Mouse (Mus musculus) forebrain, embryonic 13.5 days (tissue): ENCODE measurements around the gene C1galt1c1. TPM values are rescaled to one million over a fixed set of nuclear protein-coding genes. Genes with fewer than 3 reads are reported as not detected.
A peak's percentile ranks its signal among the peaks of the same experiment; 100 is the strongest.

ENCODE experiments used
- ATAC-seq: fragments of 200-750 bp; cut with Nextera tagmentation; 2 replicates; pipeline ENCODE4 v1.8.0; 2017
- H3K27ac ChIP-seq: fragments of 300-500 bp; sonication (generic); 2 replicates; pipeline ENCODE4 v1.5.1; 2015; ENCODE audit warnings: inconsistent platforms, mild to moderate bottlenecking, moderate library complexity
- H3K27me3 ChIP-seq: fragments of 300-500 bp; sonication (generic); 2 replicates; pipeline ENCODE4 v1.6.1; 2015; ENCODE audit warnings: mild to moderate bottlenecking, inconsistent platforms
- H3K36me3 ChIP-seq: fragments of 300-500 bp; sonication (generic); 2 replicates; pipeline ENCODE4 v1.6.1; 2015; ENCODE audit warnings: mild to moderate bottlenecking, inconsistent platforms; ENCODE audit not compliant: poor library complexity, severe bottlenecking
- H3K4me1 ChIP-seq: fragments of 300-500 bp; sonication (generic); 2 replicates; pipeline ENCODE4 v1.6.1; 2015; ENCODE audit warnings: inconsistent platforms
- H3K4me2 ChIP-seq: fragments of 300-500 bp; sonication (generic); 2 replicates; pipeline ENCODE4 v1.6.1; 2015; ENCODE audit warnings: inconsistent platforms, mild to moderate bottlenecking, moderate library complexity
- H3K4me3 ChIP-seq: fragments of 300-500 bp; sonication (generic); 2 replicates; pipeline ENCODE4 v1.5.1; 2015; ENCODE audit warnings: mild to moderate bottlenecking, inconsistent platforms
- H3K9ac ChIP-seq: fragments of 300-500 bp; sonication (generic); 2 replicates; pipeline ENCODE4 v1.6.1; 2015; ENCODE audit warnings: mild to moderate bottlenecking, inconsistent platforms
- H3K9me3 ChIP-seq: fragments of 300-500 bp; sonication (generic); replicated peaks from 2 replicates; pipeline ENCODE4 v1.6.1; 2016; ENCODE audit warnings: inconsistent platforms
- WGBS: fragments of 180-500 bp; shearing (Covaris S2); methylation state at CpG from one replicate; pipeline ENCODE4 v1.1.7; 2015; 5-methylcytosine and 5-hydroxymethylcytosine counted together
- polyA plus RNA-seq: library from polyadenylated mRNA; unstranded; fragments of >200 nt; fragmentation: Nextera tagmentation; extraction: Ambion mirVana; gene quantifications from 2 replicates; pipeline ENCODE4 v1.2.1, GENCODE M21; 2015

The C1galt1c1 gene
- 24.0 and 25.3 TPM in 2 replicates for polyA plus RNA-seq

GRCm38 (mm10) chrX:38634801-38635637 is at the start of gene C1galt1c1:
Gene C1galt1c1 (minus strand): TSS chrX:38635087.
- peaks cover 7% of the 10 kb centered on the region; the same call in 1 of the 2 replicates for H3K4me1 ChIP-seq
- peak; percentile 100 for ATAC-seq

GRCm38 (mm10) chrX:38681972-38682371 is 47.1 kb upstream of the C1galt1c1 start:
- H3K9me3 ChIP-seq: no peaks in the 10 kb centered on the region
- H3K9ac ChIP-seq: no peak overlapping the region
- ATAC-seq: no peak
- WGBS: 48% methylated on average over 2 of the region's 2 CpGs
- no peaks in the 10 kb centered on the region for H3K36me3 ChIP-seq
- no peaks in the 10 kb centered on the region for H3K4me1 ChIP-seq
- no peak overlapping the region for H3K27ac ChIP-seq
- no peak overlapping the region for H3K4me2 ChIP-seq
- H3K4me3 ChIP-seq: no peak overlapping the region
- H3K27me3 ChIP-seq: no peaks in the 10 kb centered on the region

More at GRCm38 (mm10) chrX:38634801-38635637, at the start of gene C1galt1c1:
- peak within 1 kb of the TSS; percentile 51 for H3K4me2 ChIP-seq
- 19% methylated on average over 27 of the region's 43 CpGs for WGBS
- no peaks in the 10 kb centered on the region for H3K9me3 ChIP-seq
- H3K27ac ChIP-seq: peak within 1 kb of the TSS; percentile 84
- no peaks in the 10 kb centered on the region for H3K36me3 ChIP-seq
- peak within 1 kb of the TSS; percentile 65 for H3K9ac ChIP-seq
- H3K27me3 ChIP-seq: no peaks in the 10 kb centered on the region
- H3K4me3 ChIP-seq: peak within 1 kb of the TSS; percentile 48

GRCm38 (mm10) chrX:38669111-38669903 is 34.4 kb upstream of the C1galt1c1 start:
- no peak overlapping the region for H3K4me3 ChIP-seq
- no peaks in the 10 kb centered on the region for H3K27me3 ChIP-seq
- no peaks in the 10 kb centered on the region for H3K36me3 ChIP-seq
- H3K4me1 ChIP-seq: no peaks in the 10 kb centered on the region
- 86% methylated on average over 6 of the region's 6 CpGs for WGBS
- H3K9me3 ChIP-seq: no peaks in the 10 kb centered on the region
- no peak for ATAC-seq
- no peak overlapping the region for H3K4me2 ChIP-seq
- H3K27ac ChIP-seq: no peak overlapping the region
- no peak overlapping the region for H3K9ac ChIP-seq

- no peak for ATAC-seq
- no peak overlapping the region for H3K9ac ChIP-seq
- H3K4me2 ChIP-seq: no peak overlapping the region
- 68% methylated on average over 4 of the region's 4 CpGs for WGBS
- H3K4me1 ChIP-seq: no peaks in the 10 kb centered on the region
- H3K27ac ChIP-seq: no peak overlapping the region
- H3K36me3 ChIP-seq: no peaks in the 10 kb centered on the region
- H3K4me3 ChIP-seq: no peak overlapping the region
- no peaks in the 10 kb centered on the region for H3K27me3 ChIP-seq
- no peaks in the 10 kb centered on the region for H3K9me3 ChIP-seq
Measured at GRCm38 (mm10) chrX:38656206-38656883, 21.5 kb upstream of the C1galt1c1 start.

- ATAC-seq: no peak
- H3K9ac ChIP-seq: no peak overlapping the region
- no peaks in the 10 kb centered on the region for H3K36me3 ChIP-seq
- H3K4me3 ChIP-seq: no peak overlapping the region
- H3K4me2 ChIP-seq: no peak overlapping the region
- H3K4me1 ChIP-seq: no peaks in the 10 kb centered on the region
- WGBS: 86% methylated on average over 5 of the region's 5 CpGs
- no peak overlapping the region for H3K27ac ChIP-seq
- H3K9me3 ChIP-seq: no peaks in the 10 kb centered on the region
- H3K27me3 ChIP-seq: no peaks in the 10 kb centered on the region
Measured at GRCm38 (mm10) chrX:38654681-38655080, 19.8 kb upstream of the C1galt1c1 start.

GRCm38 (mm10) chrX:38653181-38653580 is 18.3 kb upstream of the C1galt1c1 start:
- Histone ChIP-seq H3K9ac (no peak overlapping the region), H3K4me2 (no peak overlapping the region), H3K4me1 (no peaks in the 10 kb centered on the region), H3K9me3 (no peaks in the 10 kb centered on the region), H3K27ac (no peak overlapping the region), H3K27me3 (no peaks in the 10 kb centered on the region), H3K36me3 (no peaks in the 10 kb centered on the region), H3K4me3 (no peak overlapping the region)
- no peak for ATAC-seq
- WGBS: 64% methylated on average over 1 of the region's 1 CpGs

- Histone ChIP-seq H3K9ac (no peak overlapping the region), H3K9me3 (no peaks in the 10 kb centered on the region), H3K4me2 (no peak overlapping the region), H3K27me3 (no peaks in the 10 kb centered on the region), H3K36me3 (no peaks in the 10 kb centered on the region), H3K27ac (no peak overlapping the region), H3K4me1 (no peaks in the 10 kb centered on the region), H3K4me3 (no peak overlapping the region)
- no peak for ATAC-seq
- 31% methylated on average over 6 of the region's 7 CpGs for WGBS
Measured at GRCm38 (mm10) chrX:38651167-38651566, 16.3 kb upstream of the C1galt1c1 start.

GRCm38 (mm10) chrX:38650404-38651039 is 15.6 kb upstream of the C1galt1c1 start:
- no peaks in the 10 kb centered on the region for H3K9me3 ChIP-seq
- 68% methylated on average over 9 of the region's 9 CpGs for WGBS
- ATAC-seq: no peak
- no peak overlapping the region for H3K4me2 ChIP-seq
- no peak overlapping the region for H3K9ac ChIP-seq
- H3K36me3 ChIP-seq: no peaks in the 10 kb centered on the region
- H3K4me1 ChIP-seq: no peaks in the 10 kb centered on the region
- no peak overlapping the region for H3K4me3 ChIP-seq
- no peak overlapping the region for H3K27ac ChIP-seq
- no peaks in the 10 kb centered on the region for H3K27me3 ChIP-seq

GRCm38 (mm10) chrX:38642183-38642582 is 7.3 kb upstream of the C1galt1c1 start:
- Histone ChIP-seq H3K4me3 (no peak overlapping the region), H3K27ac (no peak overlapping the region), H3K36me3 (no peaks in the 10 kb centered on the region), H3K4me2 (no peak overlapping the region), H3K27me3 (no peaks in the 10 kb centered on the region), H3K4me1 (no peaks in the 10 kb centered on the region), H3K9ac (no peak overlapping the region), H3K9me3 (no peaks in the 10 kb centered on the region)
- ATAC-seq: no peak
- WGBS: 80% methylated on average over 4 of the region's 4 CpGs

- Histone ChIP-seq H3K9me3 (no peaks in the 10 kb centered on the region), H3K9ac (no peak overlapping the region), H3K4me1 (no peaks in the 10 kb centered on the region), H3K36me3 (no peaks in the 10 kb centered on the region), H3K27me3 (no peaks in the 10 kb centered on the region), H3K27ac (no peak overlapping the region), H3K4me3 (no peak overlapping the region), H3K4me2 (no peak overlapping the region)
- ATAC-seq: no peak
- WGBS: 81% methylated on average over 4 of the region's 4 CpGs
Measured at GRCm38 (mm10) chrX:38641435-38641834, 6.5 kb upstream of the C1galt1c1 start.

GRCm38 (mm10) chrX:38635638-38635931 is 698 bp upstream of the C1galt1c1 start:
- Histone ChIP-seq H3K27me3 (no peaks in the 10 kb centered on the region), H3K4me3 (peak overlapping the region; percentile 27), H3K27ac (no peak overlapping the region), H3K9me3 (no peaks in the 10 kb centered on the region), H3K4me2 (peak overlapping the region; percentile 51), H3K9ac (no peak overlapping the region), H3K4me1 (peaks cover 7% of the 10 kb centered on the region; the same call in 1 of the 2 replicates), H3K36me3 (no peaks in the 10 kb centered on the region)
- ATAC-seq: no peak; the same call in 1 of the 2 replicates
